Mouse (Mus musculus) stomach, postnatal 0 days (tissue): Measurements from ENCODE around the gene Stn1.

Source experiments
- CTCF ChIP-seq: IDR thresholded peaks from 2 replicates; pipeline ENCODE4 v1.5.1; 2016; ENCODE audit warnings: antibody characterized with exemption, low read depth, mild to moderate bottlenecking, moderate library complexity
- EP300 ChIP-seq: optimal IDR thresholded peaks from 2 replicates; pipeline ENCODE3; 2016; ENCODE audit warnings: antibody characterized with exemption

DNA sequence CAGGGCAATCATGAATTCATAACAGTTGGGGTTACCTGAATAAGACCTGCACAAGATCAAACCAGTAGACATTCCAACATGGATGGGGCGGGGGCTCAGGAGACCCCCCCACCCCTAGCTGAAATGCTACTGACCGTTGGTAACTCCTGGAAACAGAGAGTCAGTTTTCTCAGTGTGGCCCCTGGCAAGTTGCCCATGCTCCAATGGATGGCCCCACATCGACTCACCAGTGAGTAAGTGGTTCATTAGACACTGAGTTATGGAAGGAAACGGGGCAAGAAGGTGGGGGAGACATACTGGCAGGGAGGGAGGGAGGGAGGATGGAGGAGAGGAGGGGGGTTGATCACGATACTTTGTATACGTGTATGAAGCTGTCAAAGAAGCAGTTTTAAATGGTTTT is 81.3 kb downstream of the Stn1 start:
- TF ChIP-seq CTCF (no peak), EP300 (no peak)
